Mouse (Mus musculus) layer of hippocampus, adult 2 months (tissue): ENCODE measurements at regions not wholly inside any gene's neighbourhood (a gene's known extent, or its start where the extent isn't known, plus 50 kb on each side); places are given as distances from the start of the nearest gene placed in this dataset.
"Not testable (repeated sequence)": the region's sequence is repeated elsewhere in the genome, so short reads cannot be mapped to it uniquely, and the experiment has no call there.

Source experiments
- DNase-seq, 2 experiments: peaks; one replicate each; pipeline ENCODE4 v3.0.0; 2022; ENCODE audit warnings: low spot score in 2 of 2
- H3K27ac ChIP-seq: fragments of 200-600 bp; 2 replicates; pipeline ENCODE4 v1.8.1; 2022
- H3K4me3 ChIP-seq: fragments of 200-600 bp; 2 replicates; pipeline ENCODE4 v1.8.1; 2022; ENCODE audit warnings: mild to moderate bottlenecking
- CTCF ChIP-seq: fragments of 200-600 bp; conservative IDR thresholded peaks from 2 replicates; pipeline ENCODE4 v1.8.1; 2022; ENCODE audit warnings: antibody characterized with exemption, mild to moderate bottlenecking, moderate library complexity

DNA sequence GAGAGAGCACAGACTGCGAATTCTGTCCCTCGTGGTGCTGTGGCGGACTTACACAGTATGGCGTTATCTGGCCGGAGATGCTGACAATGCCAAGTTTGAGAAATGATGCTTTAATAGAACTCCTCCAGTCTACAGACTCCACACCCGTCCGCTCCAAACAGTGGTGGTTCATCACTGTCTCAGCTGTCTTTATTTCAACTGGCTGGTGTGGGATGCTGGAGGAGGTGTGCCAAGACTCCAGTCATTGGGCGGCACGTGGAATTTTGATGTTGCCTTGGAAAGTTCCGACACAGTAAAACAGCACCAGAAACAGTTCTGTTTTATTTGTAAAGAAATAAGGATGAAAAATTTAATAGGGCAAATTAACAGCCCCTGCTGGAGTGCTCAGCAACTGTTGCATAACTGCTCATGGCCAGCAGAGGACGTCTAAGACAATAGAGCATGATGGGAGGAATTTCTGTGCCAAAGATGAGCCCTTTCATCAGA, 141.8 kb upstream of the 1700025G04Rik start:
- H3K27ac ChIP-seq, result no peak overlapping the region
- peak in 1 of 2 experiments; percentile 9 for DNase-seq
- H3K4me3 ChIP-seq, result no peak overlapping the region; the same call in 1 of the 2 replicates
- peak; percentile 87 for TF ChIP-seq CTCF

DNA sequence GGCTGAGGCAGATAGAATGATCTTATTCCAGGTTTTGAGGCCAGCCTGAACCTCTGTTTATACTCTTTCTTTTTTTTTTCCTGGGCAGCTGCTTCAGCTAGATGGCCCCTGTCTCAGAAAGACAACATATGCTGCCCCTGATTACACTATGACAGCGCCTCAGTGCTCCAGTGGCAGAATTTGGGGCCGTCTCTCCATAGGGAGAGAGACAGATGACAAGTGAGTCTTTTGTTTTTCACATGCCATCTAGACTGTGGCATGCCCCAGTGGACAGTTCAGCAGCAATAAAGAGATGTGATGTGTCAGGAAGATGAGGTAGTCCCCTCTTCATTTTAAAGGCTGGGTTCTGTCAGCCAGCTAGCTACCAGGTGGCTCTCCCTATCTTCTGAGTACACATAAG, 139.8 kb upstream of the 1700025G04Rik start:
- no peak for TF ChIP-seq CTCF
- H3K27ac ChIP-seq, result no peak overlapping the region
- no peak overlapping the region for H3K4me3 ChIP-seq
- no peak for DNase-seq

DNA sequence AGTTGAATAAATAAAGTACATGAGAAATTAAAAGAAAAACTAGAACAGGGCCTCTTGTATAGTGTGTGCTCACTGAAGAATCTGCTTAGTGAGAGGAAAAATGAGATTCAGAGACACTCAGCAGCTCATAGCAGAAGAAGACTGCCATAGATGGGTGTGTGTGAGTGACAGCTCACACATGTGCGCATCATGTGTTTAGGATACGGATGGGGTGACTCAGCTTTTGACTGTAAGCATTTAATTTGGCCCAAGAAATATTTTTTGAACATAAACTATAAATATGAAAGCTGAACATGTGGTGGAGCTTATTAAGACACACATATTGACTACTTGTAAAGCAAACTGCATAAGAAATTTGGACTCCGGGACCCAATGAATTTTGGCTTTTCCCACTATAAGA, 136.1 kb upstream of the 1700025G04Rik start:
- DNase-seq, result no peak
- TF ChIP-seq CTCF, result no peak
- H3K4me3 ChIP-seq, result no peak overlapping the region
- no peak overlapping the region for H3K27ac ChIP-seq

DNA sequence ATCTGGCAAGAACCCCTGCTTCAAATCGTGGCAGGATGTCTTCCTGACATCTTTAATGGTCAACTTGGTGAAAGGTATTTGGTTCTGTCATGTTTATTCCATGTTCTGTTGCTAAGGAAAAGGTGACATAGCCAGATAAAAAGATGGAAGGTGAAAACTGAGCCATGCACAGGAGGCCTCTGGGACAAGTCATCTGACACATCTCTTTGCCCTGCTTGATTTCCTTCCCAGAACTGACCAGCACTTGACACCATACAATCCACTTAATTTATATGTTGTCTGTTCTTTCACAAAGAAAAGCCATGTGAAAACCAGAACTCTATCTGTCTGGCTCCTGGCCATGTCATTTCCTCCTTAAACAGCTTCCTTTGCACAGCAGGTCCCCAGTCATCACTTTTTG, 133.7 kb upstream of the 1700025G04Rik start:
- no peak overlapping the region for H3K4me3 ChIP-seq
- no peak for DNase-seq
- TF ChIP-seq CTCF, result no peak
- no peak overlapping the region for H3K27ac ChIP-seq

DNA sequence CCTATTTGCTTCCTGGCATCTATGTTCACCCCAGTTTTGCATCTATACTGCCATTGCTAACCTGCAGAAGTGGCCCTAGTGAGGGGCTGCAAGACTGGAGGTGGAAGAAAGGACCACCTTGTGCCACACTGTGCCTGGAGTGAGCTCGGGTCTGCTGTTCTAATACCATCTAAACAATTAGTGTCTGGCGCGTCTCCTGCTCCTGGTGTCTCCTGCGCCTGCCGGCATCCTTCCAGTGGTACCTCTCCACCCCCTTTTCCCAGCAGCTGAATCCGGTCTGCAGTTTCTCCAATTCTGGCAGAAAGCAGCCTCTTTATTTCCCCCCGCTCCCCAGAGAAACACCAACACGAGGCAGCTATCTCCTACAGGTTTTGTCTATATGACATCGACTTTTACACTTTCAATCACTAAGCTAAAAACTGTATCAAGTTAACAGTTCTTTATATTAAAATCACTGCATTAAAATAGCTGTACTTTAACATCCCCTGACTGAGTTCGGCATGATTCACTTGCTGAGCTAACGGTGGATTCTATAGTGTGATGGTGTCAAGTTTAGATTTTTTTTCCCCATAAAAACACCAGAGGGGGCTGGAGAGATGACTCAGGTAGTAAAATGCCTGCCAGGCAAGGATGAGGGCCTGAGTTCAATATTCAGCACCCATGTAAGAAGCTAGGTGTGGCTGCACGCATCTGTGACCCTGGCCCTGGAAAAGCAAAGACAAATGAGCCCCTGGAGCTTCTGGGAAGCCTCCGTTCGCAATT, 131.1 kb upstream of the 1700025G04Rik start:
- no peak overlapping the region for H3K4me3 ChIP-seq
- H3K27ac ChIP-seq, result no peak overlapping the region
- no peak for DNase-seq
- peak; percentile 48 for TF ChIP-seq CTCF

DNA sequence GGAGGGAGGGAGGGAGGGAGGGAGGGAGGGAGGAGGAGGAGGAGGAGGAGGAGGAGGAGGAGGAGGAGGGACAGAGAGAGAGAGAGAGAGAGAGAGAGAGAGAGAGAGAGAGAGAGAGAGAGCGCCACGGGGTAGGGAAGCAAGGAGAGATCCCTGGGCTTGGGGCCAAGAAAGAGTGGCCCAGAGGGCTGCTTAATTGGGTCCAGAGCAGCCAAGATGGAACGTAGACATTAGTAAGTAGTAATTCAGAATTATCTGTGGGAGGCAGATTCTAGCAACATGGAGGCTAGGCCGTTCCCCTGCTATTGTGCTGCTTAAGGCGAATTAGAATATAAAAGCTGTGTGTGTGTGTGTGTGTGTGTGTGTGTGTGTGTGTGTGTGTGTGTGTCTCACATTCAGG, 129.8 kb upstream of the 1700025G04Rik start:
- H3K4me3 ChIP-seq, DNase-seq, H3K27ac ChIP-seq: not testable (repeated sequence)

DNA sequence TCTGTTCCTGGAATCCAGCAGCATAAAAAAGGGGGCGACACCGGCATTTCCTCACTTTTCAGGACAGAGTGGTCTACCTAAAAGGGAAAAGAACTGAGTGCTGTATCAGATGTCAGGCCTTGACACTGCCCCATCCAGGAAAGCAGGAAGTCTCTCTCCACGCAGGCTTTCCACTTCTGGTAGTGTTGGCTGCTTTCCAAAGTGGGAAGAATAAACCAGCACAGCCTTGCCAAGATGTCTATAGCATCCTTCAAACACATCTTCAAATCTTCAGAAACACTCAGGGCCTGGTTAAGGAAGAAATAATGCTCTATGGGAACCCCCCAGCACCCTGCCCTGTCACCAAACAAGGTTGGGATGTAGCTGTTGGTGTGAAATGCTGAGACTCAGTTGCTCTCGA, 127.5 kb upstream of the 1700025G04Rik start:
- no peak for DNase-seq
- Histone ChIP-seq H3K27ac (no peak overlapping the region), H3K4me3 (no peak overlapping the region)
- no peak for TF ChIP-seq CTCF

DNA sequence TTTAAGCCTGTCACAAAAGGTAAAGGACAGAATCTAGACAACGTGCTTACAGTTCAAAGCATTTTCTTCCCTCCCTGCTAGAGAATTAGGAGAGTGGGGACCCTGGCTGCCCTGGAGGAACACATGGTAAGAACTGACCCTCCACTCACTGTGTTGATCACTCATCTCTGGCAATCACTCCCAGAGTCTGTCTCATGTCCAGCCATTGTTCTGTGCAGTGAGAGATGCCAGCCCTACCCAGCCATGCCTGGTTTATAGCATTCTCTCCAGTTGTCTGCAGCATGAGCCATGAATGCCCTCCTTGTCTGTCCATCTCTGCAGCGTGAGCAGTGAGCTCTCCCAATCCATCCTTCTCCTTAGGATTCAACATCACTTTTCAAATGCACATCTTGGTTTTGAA, 124.5 kb upstream of the 1700025G04Rik start:
- DNase-seq, result no peak
- Histone ChIP-seq H3K27ac (no peak overlapping the region), H3K4me3 (no peak overlapping the region)
- TF ChIP-seq CTCF, result no peak

DNA sequence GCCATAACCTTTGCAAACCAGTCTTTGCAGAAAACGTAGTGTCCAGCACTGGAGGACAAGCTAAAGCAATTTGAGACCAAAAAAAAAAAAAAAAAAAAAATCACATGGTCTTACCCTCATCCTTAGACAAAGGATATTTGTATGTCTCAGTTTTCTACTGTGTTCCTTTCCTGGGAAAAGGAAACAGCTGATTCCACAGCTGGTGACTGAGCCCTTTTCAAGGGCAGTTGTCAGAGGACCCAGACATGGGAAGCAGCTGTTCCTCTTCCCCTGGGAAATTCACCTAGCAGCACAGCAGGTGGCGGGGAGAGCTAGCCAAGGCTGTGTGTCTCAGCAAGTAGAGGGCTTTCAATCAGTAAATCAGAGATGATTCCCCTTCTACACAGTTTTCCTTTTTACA, 113.3 kb upstream of the 1700025G04Rik start:
- TF ChIP-seq CTCF, result no peak
- H3K27ac ChIP-seq, result no peak overlapping the region
- no peak overlapping the region for H3K4me3 ChIP-seq
- DNase-seq, result no peak

DNA sequence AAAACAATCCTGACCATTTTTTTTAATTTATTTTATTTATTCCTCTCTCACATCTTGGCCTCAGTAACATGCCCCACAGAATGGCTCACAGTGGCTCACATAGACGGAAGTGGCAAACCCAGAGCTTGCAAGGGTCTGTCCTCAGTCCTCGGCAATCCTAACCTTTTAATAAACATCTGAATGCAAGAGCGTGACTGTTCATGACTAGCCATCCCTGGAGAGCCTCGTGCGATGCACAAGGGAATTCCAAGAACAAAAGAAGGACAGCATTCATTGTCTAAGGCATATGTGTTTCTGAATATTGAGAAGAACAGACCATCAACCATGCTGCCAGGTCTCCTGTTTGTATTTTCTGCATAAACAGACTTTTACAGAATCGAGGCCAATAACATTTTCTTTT, 98.8 kb upstream of the 1700025G04Rik start:
- no peak for TF ChIP-seq CTCF
- Histone ChIP-seq H3K4me3 (no peak overlapping the region), H3K27ac (no peak overlapping the region)
- no peak for DNase-seq

DNA sequence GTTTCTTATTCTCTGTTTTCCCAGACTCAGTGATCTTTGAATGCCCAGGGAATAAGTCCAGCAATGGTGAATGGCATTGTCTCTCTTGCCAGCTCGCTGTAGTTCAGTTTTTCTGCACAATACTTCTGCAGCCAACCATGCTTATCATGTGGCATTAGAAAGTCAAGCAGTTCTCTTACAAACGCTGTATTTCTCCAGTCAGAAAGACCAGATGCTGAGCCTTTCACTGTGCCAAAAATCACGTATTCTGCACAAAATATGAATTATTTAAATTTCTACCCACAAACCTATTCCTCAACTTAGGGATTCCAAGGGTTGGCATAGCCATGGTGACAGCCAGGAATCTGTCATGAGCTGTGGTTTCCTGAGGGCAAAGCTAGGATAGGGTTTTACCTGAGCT, 95.0 kb upstream of the 1700025G04Rik start:
- DNase-seq, result no peak
- no peak for TF ChIP-seq CTCF
- H3K4me3 ChIP-seq, result no peak overlapping the region
- no peak overlapping the region for H3K27ac ChIP-seq

DNA sequence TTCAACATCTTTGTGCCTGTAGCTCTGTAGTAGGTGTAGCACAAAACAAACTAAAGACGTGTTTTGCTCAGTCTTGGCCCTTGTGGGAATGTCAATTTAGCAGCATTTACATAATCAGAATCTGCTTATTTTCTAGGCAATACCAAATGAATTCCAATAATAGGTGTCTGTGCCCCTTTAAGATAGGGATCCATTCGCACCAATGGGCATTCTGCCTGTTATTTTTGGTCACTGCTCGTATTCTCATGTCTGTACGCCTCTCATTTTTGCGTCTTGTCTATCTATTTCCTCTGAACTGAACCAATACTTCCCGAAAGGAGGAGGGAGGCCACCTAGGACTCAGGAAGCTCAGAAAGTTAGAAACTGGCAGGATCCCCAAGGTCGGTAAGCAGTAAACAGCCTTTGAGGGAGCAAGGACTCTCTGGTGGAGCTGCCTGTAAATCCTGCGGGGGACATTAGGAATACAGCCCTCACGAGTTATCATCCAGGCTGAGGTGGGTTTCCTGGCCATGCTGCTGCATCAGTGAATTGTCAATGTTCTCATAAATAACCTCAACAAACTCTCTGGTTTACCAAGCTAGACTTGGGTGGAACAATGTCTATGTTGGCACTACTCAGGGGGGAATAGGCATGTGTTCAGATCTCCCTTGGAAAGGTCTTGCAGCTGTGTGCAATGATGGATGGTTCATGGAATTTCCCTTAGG, 86.5 kb upstream of the 1700025G04Rik start:
- no peak for TF ChIP-seq CTCF
- no peak overlapping the region for H3K4me3 ChIP-seq
- no peak for DNase-seq
- H3K27ac ChIP-seq, result no peak overlapping the region

DNA sequence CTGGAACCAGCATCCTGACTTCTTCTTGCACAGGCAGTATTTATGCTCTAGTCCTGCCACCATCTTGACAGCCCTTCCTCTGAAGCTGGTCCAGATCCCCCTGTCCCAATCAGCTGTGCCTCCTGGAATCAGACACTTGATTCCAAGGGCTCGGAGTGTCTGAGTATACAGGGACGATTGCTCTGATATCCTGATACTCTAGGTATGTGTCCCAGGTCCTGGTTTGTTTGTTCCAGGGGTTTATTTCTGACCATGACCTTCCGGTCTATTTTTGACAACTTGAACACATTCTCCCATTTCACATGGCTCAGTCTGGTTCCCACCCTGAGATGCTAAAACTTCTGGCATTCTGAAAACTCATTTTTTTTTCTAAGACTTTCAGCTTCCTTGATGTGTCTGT, 85.8 kb upstream of the 1700025G04Rik start:
- DNase-seq, result no peak
- Histone ChIP-seq H3K27ac (no peak overlapping the region), H3K4me3 (no peak overlapping the region)
- no peak for TF ChIP-seq CTCF

DNA sequence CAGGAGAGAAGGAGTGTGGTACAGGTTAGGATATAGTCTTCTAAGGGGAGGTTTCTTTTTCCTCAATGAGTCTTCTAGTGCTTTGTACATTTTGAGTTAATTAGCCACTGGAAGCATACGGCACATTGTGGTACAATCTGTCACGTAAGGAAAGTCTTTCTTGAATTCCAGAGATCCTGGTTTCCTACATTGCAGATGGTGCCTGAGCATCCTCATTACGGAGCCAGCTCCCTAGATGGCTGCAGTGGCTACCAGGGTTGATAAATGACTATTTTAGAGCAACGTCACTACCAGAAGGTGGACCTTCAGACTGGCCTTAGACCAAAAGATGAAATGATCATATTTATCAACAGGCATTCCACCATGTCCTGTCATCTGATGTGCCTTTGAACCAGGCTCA, 84.5 kb upstream of the 1700025G04Rik start:
- DNase-seq, result peak; percentile 35 to 60
- H3K27ac ChIP-seq, result no peak overlapping the region
- TF ChIP-seq CTCF, result no peak
- H3K4me3 ChIP-seq, result no peak overlapping the region
